Mouse (Mus musculus): ENCODE measurements around the gene Grasp.
A peak's percentile ranks its signal among the peaks of the same experiment; 100 is the strongest.

The Grasp gene

DNA sequence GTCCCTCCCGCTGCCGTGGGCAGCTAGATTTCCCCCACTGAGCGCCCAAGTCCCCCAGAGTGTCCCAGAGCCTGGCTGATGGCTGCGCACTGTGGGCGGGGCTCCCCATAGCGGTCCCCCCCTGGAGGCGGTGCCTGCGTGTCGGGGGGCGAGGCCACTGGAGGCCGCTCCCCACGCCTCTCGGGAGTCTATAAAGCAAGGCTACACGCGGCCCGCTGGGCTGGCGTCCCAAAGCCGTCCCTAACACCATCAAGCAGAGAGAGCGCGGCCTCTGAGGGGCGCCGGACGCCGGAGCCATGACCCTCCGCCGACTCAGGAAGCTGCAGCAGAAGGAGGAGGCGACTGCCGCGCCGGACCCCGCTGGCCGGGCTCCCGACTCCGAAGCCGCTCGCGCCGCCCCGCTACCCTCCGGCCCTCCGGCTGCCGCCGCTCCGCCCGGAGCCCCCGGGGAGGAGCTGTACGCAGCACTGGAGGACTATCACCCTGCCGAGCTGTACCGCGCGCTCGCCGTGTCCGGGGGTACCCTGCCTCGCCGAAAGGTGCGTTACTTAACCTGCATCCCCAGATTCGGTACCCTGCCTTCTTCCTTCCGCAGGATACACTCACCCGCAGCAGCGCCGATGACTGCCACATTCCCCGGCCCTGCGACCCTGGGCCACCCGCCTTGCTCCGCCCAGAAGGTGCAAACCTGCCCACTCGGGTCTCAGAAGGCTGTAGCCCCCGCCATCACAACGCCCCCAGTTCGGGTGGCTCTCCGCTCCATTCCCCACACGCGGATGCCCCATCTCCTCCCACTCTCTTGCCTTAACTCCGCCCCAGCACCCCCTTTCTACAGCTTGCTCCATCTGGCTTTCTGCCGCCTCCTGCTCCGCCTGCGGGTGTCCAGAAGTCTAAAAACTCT lies at the start of gene Grasp:
Gene Grasp (plus strand): TSS at position 183 of the 901 bp plus-strand sequence.
- peak; percentile 68 for DNase-seq (ENCODE audit: low read depth, low spot score)

DNA sequence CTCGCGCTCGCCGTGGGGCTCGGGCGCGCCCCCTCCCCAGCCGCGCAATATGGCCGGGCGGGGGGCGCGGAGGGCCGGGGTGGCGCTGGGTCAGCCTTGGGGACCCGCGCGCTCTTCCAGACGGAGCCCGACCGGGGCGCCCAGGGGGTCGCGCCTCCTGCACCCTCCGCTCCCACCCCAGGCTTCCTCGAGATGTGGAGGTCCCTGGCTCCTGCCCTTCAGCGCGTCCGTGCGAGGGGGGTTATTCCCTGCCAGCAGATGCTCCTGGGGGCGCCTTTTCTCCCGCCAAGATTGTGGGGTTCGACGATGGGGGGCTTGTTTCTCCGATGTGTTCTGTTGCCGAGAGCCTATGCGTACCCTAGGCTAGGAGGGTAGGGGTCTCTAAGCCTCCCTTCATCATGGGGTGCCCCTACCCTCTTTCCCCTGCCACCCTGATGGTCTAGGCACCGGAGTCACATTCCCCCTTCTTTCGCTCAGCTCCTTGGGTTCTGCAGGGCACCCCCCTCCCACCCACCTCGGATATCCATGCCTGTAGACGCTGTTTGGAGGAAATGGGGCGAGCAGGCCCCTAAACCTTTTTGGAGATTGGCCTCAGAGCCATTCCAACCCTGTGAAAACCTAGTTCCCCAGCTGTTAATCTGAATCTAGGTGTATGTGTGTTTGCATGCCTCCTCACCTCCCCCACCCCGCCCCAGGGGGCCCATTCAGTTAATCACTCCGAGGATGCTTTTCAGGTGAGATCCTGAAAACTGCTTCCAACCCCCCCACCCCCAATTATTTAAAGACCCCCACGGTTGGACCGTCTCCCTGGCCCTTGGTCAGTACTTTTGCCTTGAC lies 49.5 kb upstream of the Grasp start:
- DNase-seq (ENCODE audit: low read depth, low spot score): no peak

DNA sequence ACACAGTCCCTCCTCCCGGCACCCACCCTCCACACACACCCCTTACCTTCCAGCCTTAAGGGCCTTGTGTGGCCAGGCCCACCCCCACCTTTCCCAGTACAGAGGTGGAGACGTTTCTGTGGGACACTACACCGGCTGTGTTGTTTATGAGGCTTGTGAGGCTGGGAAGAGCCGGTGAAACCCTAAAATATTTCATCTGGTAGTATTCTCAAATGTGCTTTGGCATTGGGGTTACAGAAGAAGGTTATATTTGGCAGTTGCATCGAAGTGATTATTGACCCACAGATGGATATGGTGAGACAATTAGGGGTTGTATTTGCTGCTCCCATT lies 48.9 kb upstream of the Grasp start:
- DNase-seq (ENCODE audit: low read depth, low spot score): no peak

DNA sequence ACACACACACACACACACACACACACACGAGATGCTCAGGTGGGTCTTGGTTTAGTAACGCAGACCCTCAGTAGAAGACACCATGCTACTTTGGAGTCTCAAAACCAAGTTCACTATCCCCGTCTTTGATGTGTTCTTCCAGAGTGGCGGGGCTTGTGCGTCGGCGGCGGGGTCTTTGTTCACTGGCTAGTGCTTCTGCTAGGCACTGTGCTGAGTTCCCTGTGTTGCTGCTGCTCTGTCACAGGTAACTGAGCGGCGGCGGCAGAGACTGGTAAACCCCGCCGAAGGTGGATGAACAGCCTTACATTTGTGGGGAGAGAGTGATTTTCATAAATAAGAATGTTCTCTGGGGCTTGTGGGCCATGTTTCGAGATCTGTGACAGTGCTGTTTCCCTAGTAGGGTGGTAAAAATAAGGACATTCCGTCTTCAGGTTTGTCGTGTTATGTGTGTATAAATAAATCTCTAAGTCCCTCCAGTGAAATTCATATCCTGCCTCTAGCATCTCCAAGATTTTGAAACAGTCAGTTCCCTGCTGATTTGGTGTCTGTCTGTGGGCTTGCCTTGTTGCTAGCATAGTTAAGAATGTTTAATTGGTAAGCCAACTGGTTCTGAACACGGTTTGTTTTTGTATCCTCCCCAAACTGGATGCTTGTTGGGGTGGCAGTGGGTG lies 48.2 kb upstream of the Grasp start:
- DNase-seq (ENCODE audit: low read depth, low spot score): no peak

DNA sequence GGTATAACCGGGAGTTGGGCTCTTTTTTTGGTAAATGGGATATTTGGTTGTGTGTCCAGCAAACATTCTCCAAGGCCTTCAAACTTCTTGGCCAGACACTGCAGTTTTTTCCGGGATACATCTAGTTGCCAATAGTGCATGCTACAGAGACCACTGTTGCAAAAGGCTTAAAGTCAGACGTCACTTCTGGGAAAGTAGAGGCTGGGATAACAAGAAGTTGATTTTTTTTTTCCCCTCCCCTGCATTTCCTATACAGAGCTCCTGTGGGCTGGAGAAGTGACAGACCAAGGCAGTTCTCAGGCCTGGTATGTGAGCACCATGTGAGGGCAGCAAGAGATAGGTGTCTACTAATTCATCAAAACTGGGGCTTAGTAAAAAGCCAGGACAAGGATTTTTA lies 47.7 kb upstream of the Grasp start:
- no peak for DNase-seq (ENCODE audit: low read depth, low spot score)

DNA sequence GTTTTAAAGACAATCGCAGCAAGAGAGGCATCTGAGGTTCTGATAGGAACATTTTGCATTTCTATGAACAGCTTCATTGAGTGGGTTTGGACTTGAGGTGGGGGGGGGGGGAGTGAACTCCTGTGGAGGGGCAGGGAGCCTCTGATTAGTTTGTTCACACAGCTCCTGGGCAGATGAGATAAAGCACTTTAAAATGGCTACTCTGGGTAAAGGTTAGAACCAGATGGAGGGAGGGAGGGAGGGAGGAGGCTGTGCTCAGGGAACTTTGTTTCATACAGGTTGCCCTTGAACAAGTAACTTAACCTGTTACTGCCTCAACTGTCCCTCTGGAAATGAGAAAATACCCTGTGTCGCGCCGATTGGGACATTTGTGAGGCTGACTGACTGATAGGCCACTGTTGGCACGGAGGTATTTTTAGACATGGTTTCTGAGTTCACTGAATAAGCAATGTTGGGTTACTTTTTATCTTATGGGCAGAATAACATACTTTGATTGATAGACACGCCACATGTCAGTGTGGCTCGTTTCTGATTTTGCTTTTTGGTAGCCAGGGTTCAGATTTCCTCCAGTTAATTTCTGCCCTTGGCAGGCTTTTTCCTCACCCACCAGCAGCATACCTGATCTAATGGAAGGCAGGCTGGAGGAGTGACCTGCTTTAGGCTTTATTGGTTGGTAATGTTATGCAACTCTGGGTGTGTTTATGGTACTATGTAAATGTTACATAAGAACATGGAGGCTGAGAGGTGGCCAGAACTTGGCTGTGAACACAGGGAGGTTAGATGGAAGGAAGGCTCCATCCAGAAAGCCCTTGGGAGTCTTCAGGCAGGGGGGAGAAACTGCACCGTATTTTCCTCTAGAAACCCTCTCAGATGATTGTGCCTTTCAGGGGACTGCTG lies 46.9 kb upstream of the Grasp start:
- no peak for DNase-seq (ENCODE audit: low read depth, low spot score)

DNA sequence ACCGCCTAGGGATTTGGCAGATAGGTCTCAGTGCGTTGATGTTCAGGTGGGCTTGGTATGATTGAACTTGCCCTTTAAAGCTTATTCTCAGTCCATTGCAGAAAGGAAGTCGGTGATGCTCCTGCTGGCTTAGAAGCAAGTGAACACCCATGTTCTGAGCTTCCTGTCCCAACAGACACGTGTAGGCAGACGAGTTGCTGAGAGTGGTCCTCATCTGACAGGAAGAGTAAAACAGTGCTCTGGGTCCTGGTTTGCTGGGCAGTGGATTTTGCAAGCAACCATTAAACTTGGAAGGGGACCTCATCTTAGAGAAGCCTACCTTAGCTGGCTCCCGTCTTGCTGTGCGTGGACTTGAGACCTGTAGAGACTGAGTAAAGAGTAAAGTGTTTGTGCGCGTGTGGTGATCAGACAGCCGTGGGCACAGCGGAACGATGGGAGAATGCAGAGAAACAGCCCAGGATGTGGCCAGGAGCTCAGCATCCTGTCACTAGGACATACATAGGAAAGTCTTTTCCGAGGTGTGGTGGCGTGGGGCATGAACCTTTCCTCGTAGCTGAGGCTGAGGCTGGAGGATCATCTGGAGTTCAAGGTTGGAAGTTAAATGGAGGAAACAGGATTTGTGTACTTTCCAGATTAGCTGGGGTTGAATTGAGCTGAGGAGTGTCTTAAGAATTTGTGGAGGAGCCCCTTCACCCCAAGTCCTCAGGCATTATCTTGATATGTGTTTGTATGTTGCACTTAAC lies 43.5 kb upstream of the Grasp start:
- DNase-seq (ENCODE audit: low read depth, low spot score): no peak

DNA sequence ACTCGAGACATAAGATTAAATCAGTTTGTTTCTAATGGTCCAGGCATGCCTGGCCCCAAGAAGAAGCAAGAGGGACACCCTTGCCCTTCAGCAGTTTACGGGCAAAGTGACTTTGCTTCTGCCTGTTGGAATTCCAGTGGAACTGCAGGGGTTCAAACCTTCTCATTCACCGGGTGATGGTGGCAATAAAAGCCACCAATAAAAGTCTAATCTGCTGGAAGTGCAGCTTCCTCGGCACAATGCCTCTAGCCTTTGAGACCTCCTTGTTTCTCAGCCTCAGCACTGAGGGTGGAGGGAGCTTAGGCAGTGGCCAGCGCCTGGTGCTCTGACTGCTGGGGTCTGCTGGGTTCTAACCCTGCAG lies 42.9 kb upstream of the Grasp start:
- DNase-seq (ENCODE audit: low read depth, low spot score): no peak

DNA sequence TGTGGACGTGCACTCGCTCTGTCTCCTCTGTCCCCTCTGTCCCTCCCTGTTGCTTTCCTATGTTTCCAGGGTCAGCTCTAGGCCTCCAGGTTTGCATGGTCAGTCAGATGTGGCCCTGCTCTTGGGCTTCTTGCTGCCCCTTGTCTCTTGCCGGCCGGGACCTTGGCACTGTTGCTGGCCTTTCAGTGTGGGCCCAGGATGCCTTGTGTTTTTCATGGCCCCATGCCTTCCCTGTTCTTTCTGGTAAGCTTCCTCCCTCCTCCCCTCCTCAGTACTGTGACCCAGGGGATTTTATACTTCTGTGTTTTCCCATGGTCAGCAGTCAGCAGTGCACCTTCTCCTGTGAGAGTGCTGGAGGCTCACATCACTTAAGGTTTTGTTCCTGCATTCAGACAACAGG lies 42.5 kb upstream of the Grasp start:
- DNase-seq (ENCODE audit: low read depth, low spot score): no peak

DNA sequence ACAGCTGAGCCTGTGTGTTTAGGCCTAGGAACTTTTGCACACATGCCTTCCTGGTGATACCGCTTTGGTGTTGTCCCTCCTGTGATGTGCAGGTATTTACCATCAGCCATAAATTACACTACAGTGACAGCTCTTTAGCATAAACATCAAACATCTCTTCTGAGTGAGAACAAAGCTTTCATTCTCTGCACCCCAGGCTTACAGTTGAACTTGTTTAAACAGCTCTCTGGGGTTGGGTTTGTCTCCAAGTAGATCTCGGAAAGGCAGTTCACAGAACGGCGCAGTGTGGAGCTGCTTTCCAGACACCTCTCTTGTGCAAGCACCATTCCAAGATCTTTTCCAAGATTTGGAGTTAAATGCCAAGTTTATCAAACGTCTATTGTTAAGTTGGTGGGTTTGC lies 41.3 kb upstream of the Grasp start:
- no peak for DNase-seq (ENCODE audit: low read depth, low spot score)

DNA sequence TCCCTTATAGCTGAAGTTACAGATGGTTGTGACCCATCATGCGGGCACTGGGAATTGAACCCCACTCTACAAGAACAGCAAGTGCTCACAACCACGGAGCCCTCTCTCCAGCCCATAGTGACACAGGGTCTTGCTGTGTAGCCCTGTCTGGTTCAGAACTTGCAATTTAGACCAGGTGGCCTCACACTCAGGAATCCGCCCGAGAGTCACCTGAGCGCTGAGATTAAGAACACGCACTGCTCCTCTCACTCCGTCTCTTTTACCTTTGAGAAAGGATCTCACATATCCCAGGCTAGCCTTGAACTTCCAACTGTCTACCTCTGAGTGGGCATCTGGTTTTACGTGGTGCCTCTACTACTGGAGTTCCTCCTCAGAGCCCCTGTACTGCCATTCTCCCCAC lies 39.7 kb upstream of the Grasp start:
- no peak for DNase-seq (ENCODE audit: low read depth, low spot score)

DNA sequence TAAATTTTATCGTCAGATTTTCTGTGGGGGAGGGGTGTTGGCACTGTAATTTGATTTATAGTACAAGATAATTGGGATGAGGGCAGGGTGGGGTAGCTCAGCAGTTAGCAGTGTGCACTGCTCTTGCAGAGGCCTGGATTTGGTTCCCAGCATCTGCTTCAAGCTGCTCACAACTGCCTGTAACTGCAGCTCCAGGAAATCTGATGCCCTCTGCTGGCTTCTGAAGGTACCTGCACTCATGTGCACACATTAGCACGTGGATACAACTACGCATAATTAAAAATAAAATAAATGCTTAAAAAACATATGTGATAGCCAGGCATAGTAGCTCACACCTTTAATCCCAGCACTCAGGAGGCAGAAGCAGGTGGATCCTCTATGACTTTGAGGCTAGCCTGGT lies 38.4 kb upstream of the Grasp start:
- DNase-seq (ENCODE audit: low read depth, low spot score): no peak

DNA sequence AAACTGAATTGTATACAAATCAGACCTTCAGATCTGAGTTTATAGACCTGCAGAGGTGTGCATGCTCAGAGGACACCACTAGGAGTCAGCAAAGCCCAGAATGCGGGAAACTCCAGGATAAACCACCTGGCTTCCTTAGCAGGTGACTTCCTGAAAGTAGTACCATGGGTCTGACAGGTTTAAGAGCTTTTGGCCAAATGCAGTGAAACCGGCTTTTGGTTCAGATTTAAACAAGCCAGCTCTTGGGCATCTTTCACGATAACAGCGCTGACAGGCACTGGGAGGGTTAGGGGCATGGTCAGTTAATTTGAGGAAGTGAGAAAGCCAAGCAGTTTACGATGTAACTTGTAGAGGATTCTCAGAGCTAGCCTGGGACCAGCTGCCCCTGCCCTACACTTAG lies 36.1 kb upstream of the Grasp start:
- no peak for DNase-seq (ENCODE audit: low read depth, low spot score)

DNA sequence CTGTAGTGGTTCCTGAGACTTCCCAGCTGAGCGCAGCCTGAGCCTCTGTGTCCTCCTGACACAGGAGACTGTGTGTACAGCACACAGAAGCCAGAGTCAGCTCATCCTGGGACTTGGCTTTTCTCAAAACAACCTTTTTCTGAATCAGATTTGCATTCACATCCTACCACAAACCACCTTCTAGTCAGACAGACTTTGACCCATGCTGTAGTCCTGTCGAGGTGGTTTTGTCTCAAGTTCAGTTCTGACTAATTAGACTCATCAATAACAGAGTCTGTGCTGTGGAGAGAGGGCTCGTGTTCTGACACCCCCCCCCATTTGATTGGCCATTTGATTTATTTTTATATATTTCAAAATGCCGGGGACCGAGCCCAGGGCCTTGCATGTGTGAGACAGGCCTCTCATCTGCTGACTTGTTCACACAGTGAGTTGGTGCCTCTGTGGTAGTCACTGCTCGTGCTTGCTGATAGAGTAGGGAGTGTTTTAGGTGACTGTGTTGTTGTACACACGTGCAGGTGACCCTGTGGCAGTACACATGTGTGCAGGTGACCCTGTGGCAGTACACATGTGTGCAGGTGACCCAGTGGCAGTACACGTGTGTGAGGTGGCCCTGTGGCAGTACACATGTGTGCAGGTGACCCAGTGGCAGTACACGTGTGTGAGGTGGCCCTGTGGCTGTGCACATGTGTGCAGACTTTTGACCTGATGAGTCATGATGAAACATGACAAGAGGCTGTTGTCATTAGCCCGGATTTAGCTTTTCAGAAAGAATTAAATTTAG lies 33.8 kb upstream of the Grasp start:
- no peak for DNase-seq (ENCODE audit: low read depth, low spot score)

DNA sequence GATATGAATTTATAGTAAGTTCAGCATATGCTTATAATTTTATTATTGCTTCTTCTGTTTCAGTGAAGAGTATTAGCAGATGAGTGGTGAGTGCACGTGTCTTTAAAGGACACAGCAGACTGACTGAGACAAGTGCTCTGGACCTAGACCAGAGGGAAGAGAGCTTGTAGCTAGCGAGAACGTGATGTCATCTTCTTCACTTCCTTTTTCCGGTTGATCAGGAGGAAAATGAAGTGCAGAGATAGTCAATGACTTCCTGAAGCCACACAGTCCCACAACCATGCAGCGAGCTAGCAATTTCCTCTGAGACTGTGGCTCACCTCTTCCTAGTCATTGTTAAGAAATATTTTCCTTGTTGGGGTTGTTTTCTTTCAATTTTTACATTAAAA lies 33.2 kb upstream of the Grasp start:
- DNase-seq (ENCODE audit: low read depth, low spot score): no peak

DNA sequence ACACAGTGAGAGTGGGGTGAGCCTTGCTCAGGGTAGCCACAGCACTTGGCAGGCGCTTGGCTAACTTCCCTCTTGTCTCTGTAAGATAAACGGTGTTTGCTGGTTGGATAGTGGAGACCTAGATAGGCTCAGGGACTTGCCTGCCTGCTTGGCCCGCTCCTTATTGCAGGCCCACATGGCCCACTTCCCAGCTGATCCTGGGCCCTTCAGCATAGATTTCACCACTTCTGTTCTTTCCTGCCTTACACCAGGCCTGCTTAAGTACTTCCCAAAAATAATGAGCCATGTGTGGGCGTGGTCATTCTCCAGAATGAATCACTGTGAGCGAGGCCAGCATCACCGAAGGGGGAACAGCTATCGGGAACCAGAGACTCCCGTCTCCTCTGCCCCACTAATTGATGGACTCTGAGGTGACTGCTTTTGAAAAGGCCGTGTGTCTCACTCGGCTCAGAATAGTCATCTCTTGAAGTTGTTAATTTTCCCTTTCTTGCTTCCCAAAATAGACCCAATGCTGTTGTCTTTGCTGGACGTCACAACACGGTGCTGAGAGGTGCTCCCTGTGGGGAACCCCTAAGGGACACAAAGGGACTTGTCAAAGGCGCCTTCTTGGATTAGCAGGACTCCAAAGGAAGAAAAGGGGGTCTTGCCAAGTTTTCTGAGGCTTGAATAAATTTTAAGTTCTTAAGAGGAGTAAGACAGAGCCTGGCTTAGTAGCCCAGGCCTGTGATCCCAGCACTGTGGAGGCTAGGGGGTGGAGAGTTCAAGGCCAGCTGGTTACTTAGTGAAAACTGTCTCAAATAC lies 32.3 kb upstream of the Grasp start:
- no peak for DNase-seq (ENCODE audit: low read depth, low spot score)

DNA sequence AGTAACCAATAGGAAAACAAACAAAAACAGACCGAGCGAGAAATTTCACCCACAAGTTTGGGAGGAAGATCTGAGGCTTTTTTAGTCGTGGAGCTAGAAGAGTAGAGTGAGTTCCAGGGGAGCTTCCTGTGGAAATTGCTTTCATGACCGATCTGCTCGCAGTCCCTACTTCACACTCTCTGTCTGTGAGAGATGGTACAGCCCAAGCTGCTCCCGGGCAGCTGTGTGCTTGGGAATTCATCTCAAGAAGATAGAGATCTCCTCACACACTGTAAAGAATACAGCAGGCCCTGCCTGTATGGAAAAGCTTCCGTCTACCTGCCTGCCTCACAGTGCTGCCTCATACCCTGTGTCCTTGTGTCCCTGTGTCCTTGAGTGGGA lies 31.7 kb upstream of the Grasp start:
- no peak for DNase-seq (ENCODE audit: low read depth, low spot score)

DNA sequence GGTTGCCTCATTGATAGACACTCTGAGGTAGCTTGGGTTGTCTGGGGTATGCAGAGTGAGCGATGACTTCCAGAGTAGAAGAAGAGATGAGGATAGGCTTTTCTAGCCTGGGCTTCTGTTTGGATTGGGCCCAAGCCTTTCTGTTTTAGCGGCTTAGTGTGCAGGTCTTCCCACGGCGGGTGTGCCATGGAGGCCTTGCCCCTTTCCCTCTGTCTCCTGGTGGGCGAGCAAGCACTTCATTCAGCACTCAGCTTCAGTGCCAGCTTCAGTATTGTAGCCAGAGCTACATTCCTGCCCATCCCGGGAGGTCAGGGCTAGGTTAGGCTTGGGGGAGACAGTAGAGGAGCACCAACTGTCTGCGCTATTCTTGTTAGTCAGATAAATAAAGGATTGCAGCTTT lies 31.3 kb upstream of the Grasp start:
- DNase-seq (ENCODE audit: low read depth, low spot score): no peak

DNA sequence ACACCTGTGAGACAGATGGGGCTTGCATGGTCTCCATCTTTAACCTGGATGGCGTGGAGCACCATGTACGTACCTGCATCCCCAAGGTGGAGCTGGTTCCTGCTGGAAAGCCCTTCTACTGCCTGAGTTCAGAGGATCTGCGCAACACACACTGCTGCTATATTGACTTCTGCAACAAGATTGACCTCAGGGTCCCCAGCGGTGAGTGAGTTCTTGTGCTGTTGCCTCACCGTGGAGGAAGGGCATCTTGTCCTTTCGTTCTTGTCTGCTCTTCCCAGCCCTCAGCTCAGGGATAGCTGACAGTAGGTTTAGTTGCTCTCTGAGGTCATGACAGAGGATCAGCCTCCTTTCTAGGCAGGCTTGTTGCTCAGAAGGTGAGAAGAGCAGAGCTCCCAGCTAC lies 30.0 kb upstream of the Grasp start:
- DNase-seq (ENCODE audit: low read depth, low spot score): no peak
